ENCODE assay signal across 8 mouse cellular contexts in genomic region chr2:62646014-62646645, GRCm38 (mm10). TPM values are rescaled to one million over a fixed set of nuclear protein-coding genes. Genes with fewer than 3 reads are reported as not detected.
A peak's percentile ranks its signal among the peaks of the same experiment; 100 is the strongest.
DNase-seq lines count a peak whose midpoint lies in the region; ATAC-seq and TF ChIP-seq lines count a peak whose summit lies in the region.

Gene Ifih1, minus strand, starts transcription at chr2:62646255.

- DNase-seq in G1E (ENCODE audit: low spot score): peak; percentile 60
- DNase-seq in forebrain, postnatal 0 days: peak; percentile 58
- DNase-seq in limb, embryonic 14.5 days (ENCODE audit: low spot score): peak; percentile 50
- peak; percentile 75 for DNase-seq in midbrain, embryonic 14.5 days
- peak; percentile 75 to 87 for DNase-seq in spleen, postnatal 4 days (ENCODE audit: low spot score in 2 of 2)
- DNase-seq in frontal cortex, postnatal 14 days (ENCODE audit: low spot score in 2 of 2): no peak

- peak within 1 kb of the TSS; percentile 46 for H3K9ac ChIP-seq in forebrain, postnatal 0 days
- H3K9ac ChIP-seq in hindbrain, embryonic 12.5 days: peak within 1 kb of the TSS; percentile 41; the same call in 1 of the 2 replicates
- H3K9ac ChIP-seq in limb, embryonic 14.5 days (ENCODE audit: low read depth, low read length, severe bottlenecking): peak within 1 kb of the TSS; percentile 61
- H3K9ac ChIP-seq in midbrain, embryonic 14.5 days (replicated peaks; ENCODE audit: low read length): peak within 1 kb of the TSS; percentile 39; the same call in 1 of the 2 replicates

- H3K27me3 ChIP-seq in G1E (ENCODE audit: insufficient read depth, low read length): no peaks in the 10 kb centered on the region
- H3K27me3 ChIP-seq in forebrain, postnatal 0 days (ENCODE audit: insufficient read depth, low read length): no peaks in the 10 kb centered on the region; the same call in 1 of the 2 replicates
- peaks cover 8% of the 10 kb centered on the region; the same call in 1 of the 2 replicates for H3K27me3 ChIP-seq in hindbrain, embryonic 12.5 days
- no peaks in the 10 kb centered on the region for H3K27me3 ChIP-seq in limb, embryonic 14.5 days (ENCODE audit: control insufficient read depth, insufficient read depth, low read length)
- no peaks in the 10 kb centered on the region for H3K27me3 ChIP-seq in midbrain, embryonic 14.5 days (ENCODE audit: control insufficient read depth, insufficient read depth, low read length)

- no peaks in the 10 kb centered on the region for H3K9me3 ChIP-seq in G1E (replicated peaks)
- H3K9me3 ChIP-seq in forebrain, postnatal 0 days (ENCODE audit: low read length): no peaks in the 10 kb centered on the region
- H3K9me3 ChIP-seq in hindbrain, embryonic 12.5 days (replicated peaks): no peaks in the 10 kb centered on the region
- no peaks in the 10 kb centered on the region for H3K9me3 ChIP-seq in limb, embryonic 14.5 days (ENCODE audit: control insufficient read depth, low read length)
- no peaks in the 10 kb centered on the region for H3K9me3 ChIP-seq in midbrain, embryonic 14.5 days (ENCODE audit: control insufficient read depth, low read length)

- peak within 1 kb of the TSS; percentile 78 for H3K4me2 ChIP-seq in forebrain, postnatal 0 days (ENCODE audit: low read depth)
- peak within 1 kb of the TSS; percentile 74 for H3K4me2 ChIP-seq in hindbrain, embryonic 12.5 days (replicated peaks)
- peak within 1 kb of the TSS; percentile 75 for H3K4me2 ChIP-seq in limb, embryonic 14.5 days (replicated peaks; ENCODE audit: low read depth, low read length, severe bottlenecking)
- peak within 1 kb of the TSS; percentile 79 for H3K4me2 ChIP-seq in midbrain, embryonic 14.5 days (ENCODE audit: low read length)

- H3K4me3 ChIP-seq in G1E (ENCODE audit: low read depth, low read length): peak within 1 kb of the TSS; percentile 82
- H3K4me3 ChIP-seq in bone marrow macrophage, adult 2 months (ENCODE audit: insufficient read depth, low read length): peak within 1 kb of the TSS; percentile 65
- H3K4me3 ChIP-seq in forebrain, postnatal 0 days (ENCODE audit: low read depth, low read length): peak within 1 kb of the TSS; percentile 48
- peak within 1 kb of the TSS; percentile 44 for H3K4me3 ChIP-seq in hindbrain, embryonic 12.5 days
- H3K4me3 ChIP-seq in limb, embryonic 14.5 days (replicated peaks; ENCODE audit: low read length): peak within 1 kb of the TSS; percentile 56
- H3K4me3 ChIP-seq in midbrain, embryonic 14.5 days (replicated peaks; ENCODE audit: low read depth, low read length): peak within 1 kb of the TSS; percentile 39

- TF ChIP-seq CTCF in G1E (IDR thresholded peaks at IDR 0.05; ENCODE audit: low read depth, low read length): 0 out of 2 replicates have a peak, but pooled peaks have one; percentile 5
- TF ChIP-seq CTCF in bone marrow macrophage, adult 2 months (IDR thresholded peaks at IDR 0.05; ENCODE audit: low read depth, low read length): peak; percentile 33; the same call in 1 of the 2 replicates
- peak; percentile 51 for TF ChIP-seq CTCF in forebrain, postnatal 0 days (IDR thresholded peaks at IDR 0.05; ENCODE audit: low read depth)

- peaks cover 7% of the 10 kb centered on the region for H3K36me3 ChIP-seq in G1E (replicated peaks)
- no peaks in the 10 kb centered on the region for H3K36me3 ChIP-seq in forebrain, postnatal 0 days (ENCODE audit: insufficient read depth)
- H3K36me3 ChIP-seq in hindbrain, embryonic 12.5 days: no peaks in the 10 kb centered on the region
- no peaks in the 10 kb centered on the region for H3K36me3 ChIP-seq in limb, embryonic 14.5 days (ENCODE audit: control insufficient read depth, insufficient read depth, low read length)
- H3K36me3 ChIP-seq in midbrain, embryonic 14.5 days (ENCODE audit: control insufficient read depth, insufficient read depth, low read length): no peaks in the 10 kb centered on the region

- under 1% methylated on average over 30 of the region's 30 CpGs for WGBS in forebrain, postnatal 0 days
- WGBS in hindbrain, embryonic 12.5 days: under 1% methylated on average over 30 of the region's 30 CpGs
- under 1% methylated on average over 30 of the region's 30 CpGs for WGBS in limb, embryonic 14.5 days
- under 1% methylated on average over 30 of the region's 30 CpGs for WGBS in midbrain, embryonic 14.5 days

- peak within 1 kb of the TSS; percentile 43 for H3K27ac ChIP-seq in bone marrow macrophage, adult 2 months (ENCODE audit: insufficient read depth, low read depth, low read length)
- peak within 1 kb of the TSS; percentile 15; the same call in 1 of the 2 replicates for H3K27ac ChIP-seq in forebrain, postnatal 0 days (ENCODE audit: low read depth, low read length)
- no peak within 1 kb of the TSS for H3K27ac ChIP-seq in hindbrain, embryonic 12.5 days
- no peak within 1 kb of the TSS for H3K27ac ChIP-seq in limb, embryonic 14.5 days (replicated peaks; ENCODE audit: low read depth, low read length)
- no peak within 1 kb of the TSS for H3K27ac ChIP-seq in midbrain, embryonic 14.5 days (replicated peaks; ENCODE audit: low read depth, low read length)

- peaks cover 44% of the 10 kb centered on the region for H3K4me1 ChIP-seq in G1E (ENCODE audit: insufficient read depth, low read depth, low read length)
- peaks cover 9% of the 10 kb centered on the region for H3K4me1 ChIP-seq in bone marrow macrophage, adult 2 months (ENCODE audit: control insufficient read depth, insufficient read depth, low read length)
- peaks cover 4% of the 10 kb centered on the region; the same call in 1 of the 2 replicates for H3K4me1 ChIP-seq in forebrain, postnatal 0 days (ENCODE audit: insufficient read depth)
- H3K4me1 ChIP-seq in hindbrain, embryonic 12.5 days: peaks cover 13% of the 10 kb centered on the region
- no peaks in the 10 kb centered on the region for H3K4me1 ChIP-seq in limb, embryonic 14.5 days (ENCODE audit: control insufficient read depth, insufficient read depth, low read length)
- H3K4me1 ChIP-seq in midbrain, embryonic 14.5 days (ENCODE audit: control insufficient read depth, insufficient read depth, low read length): peaks cover 10% of the 10 kb centered on the region; the same call in 1 of the 2 replicates

- peak; percentile 71 for ATAC-seq in G1E (ENCODE audit: extremely low read depth, insufficient number of reproducible peaks, low FRiP score, poor library complexity, severe bottlenecking)
- peak; percentile 82 for ATAC-seq in forebrain, postnatal 0 days
- ATAC-seq in hindbrain, embryonic 12.5 days (ENCODE audit: low FRiP score): peak; percentile 89
- peak; percentile 71 for ATAC-seq in limb, embryonic 14.5 days (ENCODE audit: low FRiP score, low read depth)
- peak; percentile 89 for ATAC-seq in midbrain, embryonic 14.5 days (ENCODE audit: low FRiP score, low TSS enrichment)

- no peak for TF ChIP-seq POLR2A in bone marrow macrophage, adult 2 months (IDR thresholded peaks at IDR 0.05; ENCODE audit: borderline replicate concordance, low read depth, low read length)
- no peak for TF ChIP-seq POLR2A in limb, embryonic 14.5 days (IDR thresholded peaks at IDR 0.05; ENCODE audit: borderline replicate concordance, extremely low read depth, insufficient read depth, insufficient read length)

RNA-seq across cellular contexts. Expression of gene Ifih1, which starts in this region (rescaled TPM):
- total RNA-seq in G1E (2014; fragmentation: Nextera tagmentation): 27.5 and 31.9 TPM in 2 replicates
- 16.1 and 20.8 TPM in 2 replicates for total RNA-seq in G1E (2017)
- polyA plus RNA-seq in G1E (2012): 7.0 and 7.2 TPM in 2 replicates
- 36.5 and 38.4 TPM in 2 replicates for polyA plus RNA-seq in bone marrow macrophage, adult 2 months (2012; ENCODE audit: insufficient read depth, insufficient read length, missing spikeins)
- total RNA-seq in forebrain, postnatal 0 days (2014; rRNA removed): 1.5 and 2.9 TPM in 2 replicates
- polyA plus RNA-seq in forebrain, postnatal 0 days (2015; fragmentation: Nextera tagmentation; extraction: Ambion mirVana): 1.4 and 1.7 TPM in 2 replicates
- 2.0 and 2.3 TPM in 2 replicates for polyA plus RNA-seq in hindbrain, embryonic 12.5 days (2016; fragmentation: Nextera tagmentation; extraction: Ambion mirVana)
- polyA plus RNA-seq in limb, embryonic 14.5 days (2012; rRNA removed): 0.67 and 0.75 TPM in 2 replicates
- 1.8 and 2.7 TPM in 2 replicates for polyA plus RNA-seq in limb, embryonic 14.5 days (2014; fragmentation: Nextera tagmentation; extraction: Ambion mirVana)
- polyA plus RNA-seq in midbrain, embryonic 14.5 days (2014; fragmentation: Nextera tagmentation; extraction: Ambion mirVana): 0.61 and 2.1 TPM in 2 replicates

Comparison
In these comparisons a context has a peak if more than half of its experiments do, and no peak if none do; other contexts are left out.
1. DNase-seq: peak in G1E (single experiment), forebrain, postnatal 0 days (single experiment), limb, embryonic 14.5 days (single experiment), midbrain, embryonic 14.5 days (single experiment) and spleen, postnatal 4 days (2 of 2); none in frontal cortex, postnatal 14 days (0 of 2).
2. H3K27ac ChIP-seq: peak in bone marrow macrophage, adult 2 months (single experiment) and forebrain, postnatal 0 days (single experiment); none in hindbrain, embryonic 12.5 days (single experiment), limb, embryonic 14.5 days (single experiment) and midbrain, embryonic 14.5 days (single experiment).
3. Peak in every context shown above with its lines, with median percentiles within 50 percentile points of each other: ATAC-seq, H3K4me3 ChIP-seq, CTCF ChIP-seq, H3K4me2 ChIP-seq and H3K9ac ChIP-seq.